In genomic region chr8:79065924-79066323, GRCm38 (mm10) we compare ENCODE assay signal across 26 mouse cellular contexts.
"Had no signal": no experiment of that assay in that cellular context is flagged by ENCODE, and none has a peak within 500 bp of the region (broad histone marks: within the 10 kb centered on the region; RNA-seq: fewer than 3 reads in every experiment).

No protein-coding gene starts in this region.

- H3K27ac ChIP-seq: gastrocnemius, adult 2 months; heart, embryonic 10.5 days; hindbrain, embryonic 10.5 days; hindbrain, embryonic 13.5 days; hindbrain, embryonic 15.5 days; hindbrain, postnatal 0 days; kidney, embryonic 15.5 days; kidney, postnatal 0 days; limb, embryonic 12.5 days; liver, embryonic 12.5 days; liver, embryonic 14.5 days had no signal

- H3K4me3 ChIP-seq: gastrocnemius, adult 2 months; heart, embryonic 10.5 days; heart, embryonic 12.5 days; hindbrain, embryonic 10.5 days; hindbrain, embryonic 13.5 days; hindbrain, embryonic 15.5 days; kidney, embryonic 15.5 days; limb, embryonic 12.5 days; liver, embryonic 12.5 days had no signal

- H3K4me2 ChIP-seq: heart, embryonic 12.5 days; hindbrain, embryonic 13.5 days; hindbrain, embryonic 15.5 days; kidney, embryonic 15.5 days; limb, embryonic 12.5 days; liver, embryonic 12.5 days had no signal

- H3K9me3 ChIP-seq: heart, embryonic 10.5 days; heart, embryonic 12.5 days; hindbrain, embryonic 10.5 days; hindbrain, embryonic 13.5 days; hindbrain, embryonic 15.5 days; kidney, embryonic 15.5 days; limb, embryonic 12.5 days; liver, embryonic 12.5 days had no signal

- H3K9ac ChIP-seq: heart, embryonic 12.5 days; hindbrain, embryonic 13.5 days; hindbrain, embryonic 15.5 days; kidney, embryonic 15.5 days; limb, embryonic 12.5 days; liver, embryonic 12.5 days; liver, embryonic 14.5 days had no signal

- DNase-seq: gastrocnemius, adult 2 months; gastrocnemius, postnatal 10 days; gastrocnemius, postnatal 25 days; heart, adult 18-20 months; heart, postnatal 10 days; heart, postnatal 4 days; kidney, adult 11 months; kidney, adult 2 months; kidney, adult 9 months; kidney, postnatal 14 days; kidney, postnatal 36 days; layer of hippocampus, adult 9-11 months; layer of hippocampus, postnatal 36 days; left cerebral cortex, postnatal 4 days had no signal

- H3K27me3 ChIP-seq: heart, embryonic 12.5 days; hindbrain, embryonic 13.5 days; hindbrain, embryonic 15.5 days; kidney, embryonic 15.5 days; limb, embryonic 12.5 days; liver, embryonic 12.5 days had no signal

- ATAC-seq: hindbrain, postnatal 0 days; intestine, embryonic 16.5 days; liver, embryonic 12.5 days had no signal

- H3K4me1 ChIP-seq: liver, embryonic 12.5 days had no signal
